Mouse (Mus musculus) regulatory T cell (primary cell): Measurements from ENCODE around the gene 1600002K03Rik.
"Not testable (repeated sequence)": the region's sequence is repeated elsewhere in the genome, so short reads cannot be mapped to it uniquely, and the experiment has no call there.

Experiments
- in situ Hi-C: fragments of 300-600 bp; cut with MboI, MseI; formaldehyde crosslinking; loops from one replicate; pipeline ENCODE4 v1.15.1; 2025; ENCODE audit warnings: high pct_unique_total_duplicates

Gene 1600002K03Rik

GRCm38 (mm10) chr10:80153713-80154112 lies 19.0 kb upstream of the 1600002K03Rik start:
- in situ Hi-C loops = no loop called here

DNA sequence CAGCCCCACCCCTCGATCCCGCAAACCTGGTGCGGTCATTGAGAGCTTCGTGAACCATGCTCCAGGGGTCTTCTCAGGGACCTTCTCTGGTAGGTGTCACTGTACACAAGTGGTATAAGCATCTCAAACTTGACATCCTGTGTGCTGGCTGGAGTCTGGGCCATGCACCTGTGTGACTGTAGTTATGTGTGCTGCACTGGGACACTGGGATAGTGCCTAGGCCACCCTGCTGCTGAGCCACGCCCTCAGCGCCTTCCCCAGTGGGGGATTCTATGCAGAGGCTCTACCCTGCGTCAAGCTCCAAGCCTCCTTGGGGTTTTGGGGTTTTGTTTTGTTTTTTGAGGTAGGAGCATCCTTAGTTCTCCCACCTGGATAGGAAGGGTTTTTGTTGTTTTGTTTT lies 18.4 kb upstream of the 1600002K03Rik start:
- in situ Hi-C loops = no loop called here

DNA sequence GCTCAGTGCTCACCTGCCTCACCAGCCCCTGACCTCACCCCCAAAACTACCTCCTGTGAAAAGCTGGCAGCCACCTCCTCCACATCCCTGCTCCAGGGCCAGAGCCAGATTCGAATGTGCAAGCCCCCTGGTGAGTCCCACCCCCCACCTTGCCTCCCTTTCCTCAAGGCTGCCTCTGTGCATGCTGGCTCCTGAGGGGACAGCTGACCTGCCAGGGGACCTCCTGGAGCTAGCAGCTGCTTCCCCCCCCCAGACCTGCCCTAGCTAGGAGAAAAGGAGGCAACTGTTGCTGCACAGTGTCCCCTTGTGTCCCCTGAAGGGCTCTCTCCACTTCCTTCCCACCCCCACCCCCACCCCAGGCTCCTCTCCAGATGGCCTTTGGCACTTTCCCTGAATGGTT lies 17.5 kb upstream of the 1600002K03Rik start:
- in situ Hi-C loops = no loop called here

- in situ Hi-C loops = no loop called here
Measured at GRCm38 (mm10) chr10:80156002-80156751, 16.6 kb upstream of the 1600002K03Rik start.

GRCm38 (mm10) chr10:80156752-80157053 lies 16.0 kb upstream of the 1600002K03Rik start:
- in situ Hi-C loops = no loop called here

DNA sequence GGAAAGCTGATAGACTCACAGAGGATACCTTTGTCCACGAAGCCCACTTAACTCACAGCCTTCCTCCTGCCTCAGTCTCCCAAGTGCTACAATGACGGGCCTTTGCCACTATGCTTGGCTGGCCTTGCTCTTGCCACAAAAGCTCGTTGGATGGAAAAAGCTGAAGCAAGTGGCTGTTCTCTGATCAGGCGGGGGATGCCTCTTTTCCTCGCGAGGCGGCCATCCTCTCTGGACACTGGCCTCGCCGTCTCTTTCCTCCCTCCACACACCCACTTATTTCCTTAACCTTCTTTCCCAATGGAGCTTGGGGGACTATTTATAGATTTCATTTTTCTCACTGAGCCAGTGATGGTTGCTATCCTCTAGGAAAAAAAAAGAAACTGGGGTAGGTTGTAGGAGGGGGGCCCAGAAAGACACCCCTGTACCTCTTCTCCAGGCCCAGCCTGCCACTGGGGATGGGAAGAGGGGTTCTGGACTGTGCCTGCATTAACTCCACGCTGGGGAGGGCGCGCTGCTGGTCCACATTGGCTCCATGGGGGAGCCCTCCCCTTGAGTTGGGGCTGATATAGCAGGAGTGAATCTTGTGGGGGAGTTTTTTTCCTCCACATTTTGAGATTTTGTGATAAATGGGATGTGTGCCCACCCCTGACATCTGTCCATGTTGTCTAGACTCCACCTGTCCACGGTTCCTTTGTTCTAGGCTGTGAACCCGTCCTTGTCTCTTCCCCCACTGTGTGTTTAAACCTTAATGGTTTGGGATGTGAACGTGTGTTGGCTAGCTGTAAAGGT lies 15.4 kb upstream of the 1600002K03Rik start:
- in situ Hi-C loops = no loop called here

DNA sequence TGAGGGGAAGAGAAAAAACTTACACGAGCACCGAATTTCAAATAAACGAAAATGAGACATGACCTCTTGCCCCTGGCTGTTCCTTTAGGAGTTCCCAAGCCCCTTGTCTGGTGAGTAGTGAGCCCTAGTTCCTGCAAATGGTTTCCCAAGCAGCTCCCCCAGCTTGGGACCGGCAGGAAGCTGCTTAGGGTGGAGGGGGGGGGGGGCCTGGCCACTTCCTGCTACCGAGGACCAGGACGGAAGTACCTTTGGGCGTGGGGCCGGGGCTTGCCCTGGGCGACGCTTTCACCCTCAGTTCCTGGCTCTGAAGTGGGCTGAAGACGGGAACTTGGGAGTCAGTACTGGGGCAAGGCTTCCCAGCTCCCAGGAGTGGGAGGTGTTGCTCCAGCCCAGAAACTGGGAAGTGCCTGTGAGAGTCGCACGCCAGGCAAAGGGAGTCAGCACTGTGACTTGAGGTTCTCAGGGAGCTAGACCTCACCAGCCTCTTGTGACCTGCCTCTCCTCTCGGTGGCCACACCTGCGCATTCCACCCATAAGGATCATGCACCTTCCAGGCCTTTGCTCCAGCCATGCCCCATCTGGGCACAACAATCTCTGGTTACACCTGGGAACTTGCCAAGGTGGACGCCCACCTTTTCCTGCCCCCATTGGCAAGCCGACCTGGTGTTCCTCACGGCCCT lies 14.3 kb upstream of the 1600002K03Rik start:
- in situ Hi-C loops = no loop called here

DNA sequence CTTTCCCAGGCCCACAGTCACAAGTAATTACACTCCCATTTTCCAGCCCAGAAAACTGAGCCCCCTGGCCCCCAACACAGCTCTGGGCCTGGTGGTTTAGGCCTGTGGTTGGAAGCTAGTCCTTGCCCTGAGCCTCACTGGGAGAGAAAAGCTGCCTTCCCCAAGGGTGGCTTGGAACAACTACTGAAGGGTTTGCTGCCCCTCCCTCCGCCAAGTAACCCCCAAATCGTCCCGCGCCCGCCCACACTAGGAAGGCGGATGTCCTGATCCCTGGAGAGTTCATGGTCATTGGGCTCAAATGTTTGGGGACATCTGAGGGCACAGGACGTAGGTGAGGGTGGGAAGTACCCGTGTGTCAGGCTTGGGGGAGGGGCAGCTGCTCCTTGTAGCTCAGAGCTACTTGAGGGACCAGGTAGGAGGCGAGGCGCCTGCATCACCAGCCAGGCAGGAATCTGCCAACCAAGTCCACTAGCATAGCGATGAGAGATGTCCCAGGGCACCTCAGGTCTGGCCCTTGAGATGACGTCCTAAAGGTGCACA lies 13.7 kb upstream of the 1600002K03Rik start:
- in situ Hi-C loops = no loop called here

DNA sequence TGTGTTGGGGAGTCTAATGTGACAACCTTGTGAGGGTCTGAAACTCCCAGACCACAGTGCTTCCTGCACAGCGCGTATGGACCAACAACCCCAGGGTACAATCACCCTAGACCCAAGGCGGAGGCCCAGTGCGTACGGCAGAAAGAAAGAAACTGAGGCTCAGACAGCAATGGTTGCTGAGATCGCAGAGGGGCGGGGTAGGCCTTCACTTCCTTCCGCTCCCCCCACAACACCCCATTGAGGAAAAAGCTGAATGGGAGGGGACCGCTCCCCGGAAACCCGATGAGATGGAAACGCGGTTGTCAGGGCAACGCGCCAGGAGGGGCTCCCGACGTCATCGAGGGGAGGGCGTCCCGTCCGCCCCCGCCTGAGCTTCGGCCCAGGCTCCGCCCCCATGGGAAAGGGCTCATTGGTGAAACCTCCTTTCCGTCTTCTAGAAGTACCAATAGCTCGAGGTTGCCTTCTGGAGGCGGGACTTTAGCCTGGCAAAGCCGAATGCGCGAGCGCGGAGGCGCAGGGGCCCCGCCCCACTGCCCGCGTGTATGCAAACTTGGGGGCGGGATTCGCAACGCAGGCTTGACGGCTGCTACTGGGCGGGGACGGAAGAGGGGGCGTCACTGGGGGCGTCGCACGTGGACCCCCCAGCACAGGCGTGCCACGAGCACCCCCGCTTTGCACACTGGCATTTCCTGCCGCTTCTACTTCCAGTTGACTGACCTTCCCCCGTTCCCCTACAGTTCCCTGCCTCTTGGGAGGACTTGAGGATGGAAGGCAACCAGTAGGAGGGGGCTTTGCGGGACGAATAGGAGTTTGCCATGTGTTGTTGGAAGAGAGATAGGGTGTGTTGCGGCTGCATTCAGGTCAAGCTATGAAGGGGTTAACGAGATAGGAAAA lies 12.9 kb upstream of the 1600002K03Rik start:
- in situ Hi-C loops = no loop called here

GRCm38 (mm10) chr10:80160455-80161371 lies 12.0 kb upstream of the 1600002K03Rik start:
- in situ Hi-C loops = no loop called here

DNA sequence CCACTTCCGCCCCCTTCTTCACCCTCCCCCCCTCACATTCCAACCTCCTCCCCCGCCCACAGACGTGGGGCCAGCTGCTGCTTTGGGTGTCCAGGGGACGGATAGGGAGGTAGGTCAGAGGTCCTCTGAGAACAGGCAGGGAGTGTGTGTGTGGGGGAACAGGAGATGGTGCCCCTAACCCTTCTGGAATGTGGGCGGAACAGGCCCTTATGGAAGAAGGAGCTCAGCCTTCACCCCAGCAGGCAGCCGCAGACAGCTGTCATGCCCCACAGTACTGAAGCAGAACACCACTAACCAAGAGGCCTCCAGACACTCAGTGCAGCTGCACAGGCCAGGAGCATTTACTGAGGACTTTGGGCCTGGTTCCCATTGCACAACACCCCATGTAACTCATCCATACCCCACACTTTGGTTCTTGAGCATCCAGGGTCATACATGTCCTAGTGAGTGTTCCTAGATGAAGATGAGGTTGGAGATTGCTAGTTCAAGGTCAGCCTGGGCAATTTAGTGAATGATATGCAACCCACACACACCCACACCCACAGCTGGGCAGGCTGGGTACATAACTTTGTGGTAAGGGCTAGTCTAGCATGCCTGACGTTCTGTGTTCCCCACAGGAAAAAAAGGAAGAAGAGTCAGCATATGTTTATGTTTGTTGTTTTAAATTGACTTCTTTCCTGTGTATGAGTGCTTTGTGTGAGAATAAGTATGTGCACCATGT lies 11.1 kb upstream of the 1600002K03Rik start:
- in situ Hi-C loops = no loop called here

GRCm38 (mm10) chr10:80162243-80162608 lies 10.5 kb upstream of the 1600002K03Rik start:
- in situ Hi-C loops = no loop called here

GRCm38 (mm10) chr10:80162716-80163299 lies 9.9 kb upstream of the 1600002K03Rik start:
- in situ Hi-C loops = no loop called here

- in situ Hi-C loops = no loop called here
Measured at GRCm38 (mm10) chr10:80163721-80164120, 9.0 kb upstream of the 1600002K03Rik start.

DNA sequence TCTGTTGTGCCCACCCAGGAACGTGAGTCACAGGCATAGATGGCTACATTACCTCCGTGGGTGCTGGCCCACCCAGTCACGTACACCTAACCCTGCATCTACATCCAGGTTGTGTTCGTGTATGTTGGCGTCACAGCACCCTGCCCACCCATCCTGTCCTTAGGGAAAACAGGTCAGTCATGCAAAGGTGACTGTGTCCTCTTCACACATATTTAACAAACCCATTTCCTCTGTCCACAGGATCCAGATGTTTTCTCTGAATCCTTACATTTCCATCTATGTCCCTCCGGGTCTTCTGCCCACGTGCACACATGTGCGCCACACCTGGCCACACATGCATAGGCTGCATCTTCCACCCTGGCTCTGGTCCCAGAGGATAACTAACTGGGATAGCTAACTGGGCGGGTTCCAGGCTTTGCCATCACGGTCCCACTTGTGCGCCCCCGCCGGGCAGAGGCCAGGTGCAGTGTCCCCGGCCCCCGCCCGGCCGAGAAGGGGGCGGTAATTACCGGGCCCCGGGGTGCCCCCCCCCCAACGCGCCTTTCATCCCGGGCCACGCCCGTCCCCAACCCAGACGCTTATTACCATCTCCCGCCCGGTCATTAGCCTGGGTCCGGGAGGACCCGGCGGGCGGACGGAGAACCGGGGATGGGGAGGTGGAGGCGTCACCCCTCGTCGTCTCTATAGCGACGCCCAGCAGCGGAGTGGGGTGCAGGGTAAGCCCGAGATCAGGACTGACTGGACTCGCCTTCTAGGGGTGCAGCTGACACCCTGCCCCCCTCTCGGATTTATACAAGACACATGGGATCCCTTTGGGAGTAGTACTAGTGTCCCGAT lies 8.4 kb upstream of the 1600002K03Rik start:
- in situ Hi-C loops = no loop called here

DNA sequence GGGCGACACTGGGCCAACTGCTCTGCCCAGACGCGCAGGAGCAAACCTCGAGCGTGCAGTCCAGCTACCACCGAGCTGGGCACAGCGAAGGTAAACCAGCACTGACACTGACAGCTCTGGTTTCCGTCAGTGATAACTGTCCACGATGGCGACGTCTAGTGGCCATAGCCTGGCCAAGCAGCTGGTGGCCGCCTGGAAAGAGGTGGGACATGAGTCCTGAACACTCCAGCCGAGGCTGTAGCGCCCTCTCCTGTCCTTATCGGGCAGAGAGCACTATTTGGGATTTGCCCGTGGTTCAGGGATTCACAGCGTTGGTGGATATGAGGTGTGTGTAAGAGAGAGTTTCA lies 7.8 kb upstream of the 1600002K03Rik start:
- in situ Hi-C loops = no loop called here

DNA sequence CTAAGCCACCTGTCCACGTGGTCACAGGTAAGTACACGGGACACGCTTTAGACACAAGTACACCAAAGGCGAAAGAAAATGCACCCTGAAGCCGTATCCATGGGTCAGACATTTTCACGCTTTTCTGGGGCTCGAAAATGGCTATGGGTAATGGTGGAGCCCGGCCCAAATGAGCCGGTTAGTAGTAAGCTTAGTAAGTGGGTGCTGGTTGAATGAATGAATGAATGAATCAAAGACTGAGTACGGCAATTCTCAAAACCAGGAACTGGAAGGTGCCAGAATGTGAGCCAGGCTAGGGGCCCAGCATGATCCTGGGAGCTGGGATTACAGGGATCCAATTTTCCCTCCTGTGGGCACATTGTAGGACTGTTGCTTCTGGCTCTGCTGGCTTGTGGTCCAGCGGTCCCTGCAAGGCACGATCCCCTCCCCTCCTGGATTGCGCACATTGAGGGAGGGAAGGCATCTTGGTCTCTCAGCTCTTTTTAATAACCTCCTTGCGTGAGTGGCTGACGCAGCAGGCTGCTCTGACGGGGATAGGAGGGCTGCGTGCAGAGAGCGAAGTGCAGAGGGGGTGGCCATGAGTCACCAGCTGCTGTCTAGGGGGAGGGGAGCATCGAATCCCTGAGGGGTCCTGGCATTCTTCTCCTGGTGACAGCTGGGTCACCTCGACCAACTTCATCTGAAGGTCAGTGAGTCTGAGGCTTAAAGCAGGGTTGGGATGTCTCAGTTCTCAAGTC lies 7.2 kb upstream of the 1600002K03Rik start, which contains the start of gene Cirbp:
Gene Cirbp (plus strand): TSS at position 594 of the 737 bp plus-strand sequence.
- in situ Hi-C loops = no loop called here

DNA sequence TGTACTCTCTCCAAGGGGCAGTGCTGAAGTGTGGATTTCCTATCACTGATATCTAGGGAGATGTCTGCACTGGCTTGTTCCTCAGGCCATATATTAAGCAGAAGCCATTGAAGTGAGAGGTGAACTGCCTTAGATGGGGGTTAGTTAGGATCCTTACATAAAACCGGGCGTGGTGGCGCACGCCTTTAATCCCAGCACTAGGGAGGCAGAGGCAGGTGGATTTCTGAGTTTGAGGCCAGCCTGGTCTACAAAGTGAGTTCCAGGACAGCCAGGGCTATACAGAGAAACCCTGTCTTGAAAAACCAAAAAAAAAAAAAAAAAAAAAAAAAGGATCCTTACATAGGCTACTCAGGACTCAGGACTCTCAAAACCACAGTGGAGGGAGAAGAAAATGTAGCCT lies 6.6 kb upstream of the 1600002K03Rik start:
- in situ Hi-C loops = not testable (repeated sequence)
